Mouse (Mus musculus) stomach, embryonic 16.5 days (tissue): Measurements from ENCODE around the gene Mprip. TPM values are rescaled to one million over a fixed set of nuclear protein-coding genes. Genes with fewer than 3 reads are reported as not detected.
A peak's percentile ranks its signal among the peaks of the same experiment; 100 is the strongest.

Source experiments
- ATAC-seq: fragments of 200-750 bp; cut with Nextera tagmentation; 2 replicates; pipeline ENCODE4 v1.8.0; 2017; ENCODE audit warnings: moderate number of reproducible peaks, moderate TSS enrichment; ENCODE audit not compliant: insufficient read depth, low FRiP score
- H3K27ac ChIP-seq: fragments of 300-500 bp; sonication (generic); 2 replicates; pipeline ENCODE4 v1.5.1; 2014; ENCODE audit warnings: low read length
- H3K27me3 ChIP-seq: fragments of 300-500 bp; sonication (generic); 2 replicates; pipeline ENCODE4 v1.6.1; 2014; ENCODE audit warnings: low read length, control low read depth, mixed read lengths; ENCODE audit not compliant: control insufficient read depth, insufficient read depth
- H3K36me3 ChIP-seq: fragments of 300-500 bp; sonication (generic); 2 replicates; pipeline ENCODE4 v1.6.1; 2014; ENCODE audit warnings: low read length; ENCODE audit not compliant: control insufficient read depth, insufficient read depth
- H3K4me1 ChIP-seq: fragments of 300-500 bp; sonication (generic); 2 replicates; pipeline ENCODE4 v1.6.1; 2014; ENCODE audit warnings: low read length, control low read depth, mixed read lengths; ENCODE audit not compliant: control insufficient read depth, insufficient read depth
- H3K4me2 ChIP-seq: fragments of 300-500 bp; sonication (generic); 2 replicates; pipeline ENCODE4 v1.6.1; 2014; ENCODE audit warnings: low read depth, low read length, mixed read lengths
- H3K4me3 ChIP-seq: fragments of 300-500 bp; sonication (generic); replicated peaks from 2 replicates; pipeline ENCODE4 v1.5.1; 2014; ENCODE audit warnings: mild to moderate bottlenecking, low read length
- H3K9ac ChIP-seq: fragments of 300-500 bp; sonication (generic); 2 replicates; pipeline ENCODE4 v1.6.1; 2014; ENCODE audit warnings: low read length
- H3K9me3 ChIP-seq: fragments of 300-500 bp; sonication (generic); replicated peaks from 2 replicates; pipeline ENCODE4 v1.6.1; 2016; ENCODE audit warnings: low read length, control low read depth; ENCODE audit not compliant: control insufficient read depth
- WGBS: fragments of 180-500 bp; shearing (Covaris S2); extraction: QIAGEN DNeasy Blood & Tissue Kit; methylation state at CpG from one replicate; pipeline ENCODE4 v1.1.7; 2014; 5-methylcytosine and 5-hydroxymethylcytosine counted together
- polyA plus RNA-seq: library from polyadenylated mRNA; unstranded; fragments of >200 nt; fragmentation: Nextera tagmentation; extraction: Ambion mirVana; gene quantifications from 2 replicates; pipeline ENCODE4 v1.2.1, GENCODE M21; 2015

Mprip gene
- polyA plus RNA-seq, 1 experiment from 2014 or later = 46.7 TPM

- Histone ChIP-seq H3K4me1 (no peaks in the 10 kb centered on the region), H3K4me2 (no peak overlapping the region), H3K27me3 (no peaks in the 10 kb centered on the region), H3K36me3 (no peaks in the 10 kb centered on the region), H3K4me3 (no peak overlapping the region), H3K9me3 (no peaks in the 10 kb centered on the region), H3K27ac (no peak overlapping the region), H3K9ac (no peak overlapping the region)
- 92% methylated on average over 6 of the region's 6 CpGs for WGBS
- ATAC-seq = no peak
These were observed 23.9 kb downstream of the Mprip start for GRCm38 (mm10) chr11:59684956-59685355.

GRCm38 (mm10) chr11:59694533-59694932 lies 33.4 kb downstream of the Mprip start:
- Histone ChIP-seq H3K4me3 (no peak overlapping the region), H3K9me3 (no peaks in the 10 kb centered on the region), H3K4me1 (peaks cover 26% of the 10 kb centered on the region), H3K27me3 (no peaks in the 10 kb centered on the region), H3K36me3 (peaks cover 6% of the 10 kb centered on the region; the same call in 1 of the 2 replicates), H3K4me2 (no peak overlapping the region), H3K9ac (no peak overlapping the region), H3K27ac (no peak overlapping the region; the same call in 1 of the 2 replicates)
- WGBS = 50% methylated on average over 1 of the region's 1 CpGs
- ATAC-seq = no peak

GRCm38 (mm10) chr11:59695550-59695949 lies 34.4 kb downstream of the Mprip start:
- Histone ChIP-seq H3K9me3 (no peaks in the 10 kb centered on the region), H3K4me1 (peaks cover 26% of the 10 kb centered on the region), H3K27me3 (no peaks in the 10 kb centered on the region), H3K27ac (no peak overlapping the region), H3K4me3 (no peak overlapping the region), H3K9ac (no peak overlapping the region), H3K4me2 (no peak overlapping the region), H3K36me3 (peaks cover 7% of the 10 kb centered on the region; the same call in 1 of the 2 replicates)
- no peak for ATAC-seq

- Histone ChIP-seq H3K27ac (no peak overlapping the region), H3K36me3 (peaks cover 11% of the 10 kb centered on the region; the same call in 1 of the 2 replicates), H3K9me3 (no peaks in the 10 kb centered on the region), H3K4me2 (no peak overlapping the region), H3K4me1 (peaks cover 26% of the 10 kb centered on the region), H3K27me3 (no peaks in the 10 kb centered on the region), H3K4me3 (no peak overlapping the region), H3K9ac (no peak overlapping the region)
- WGBS = 82% methylated on average over 1 of the region's 1 CpGs
- no peak for ATAC-seq
These were observed 36.5 kb downstream of the Mprip start for GRCm38 (mm10) chr11:59697572-59697971.

- peaks cover 7% of the 10 kb centered on the region for H3K4me1 ChIP-seq
- H3K9ac ChIP-seq = no peak overlapping the region
- H3K27ac ChIP-seq = no peak overlapping the region
- H3K9me3 ChIP-seq = no peaks in the 10 kb centered on the region
- no peaks in the 10 kb centered on the region for H3K27me3 ChIP-seq
- 97% methylated on average over 1 of the region's 1 CpGs for WGBS
- peaks cover 11% of the 10 kb centered on the region; the same call in 1 of the 2 replicates for H3K36me3 ChIP-seq
- no peak overlapping the region for H3K4me3 ChIP-seq
- H3K4me2 ChIP-seq = no peak overlapping the region
- no peak for ATAC-seq
These were observed 39.7 kb downstream of the Mprip start for GRCm38 (mm10) chr11:59700787-59701186.

- Histone ChIP-seq H3K27me3 (no peaks in the 10 kb centered on the region), H3K27ac (no peak overlapping the region), H3K9ac (no peak overlapping the region), H3K4me2 (no peak overlapping the region), H3K36me3 (0 out of 2 replicates have a peak, but pooled peaks cover 5% of the 10 kb centered on the region), H3K4me3 (no peak overlapping the region), H3K4me1 (peaks cover 33% of the 10 kb centered on the region), H3K9me3 (no peaks in the 10 kb centered on the region)
- ATAC-seq = no peak
- 79% methylated on average over 2 of the region's 2 CpGs for WGBS
These were observed 44.0 kb downstream of the Mprip start for GRCm38 (mm10) chr11:59705113-59705512.

GRCm38 (mm10) chr11:59707481-59707880 lies 46.4 kb downstream of the Mprip start:
- H3K27me3 ChIP-seq = no peaks in the 10 kb centered on the region
- ATAC-seq = peak; percentile 46; the same call in 1 of the 2 replicates
- H3K9ac ChIP-seq = 0 out of 2 replicates have a peak overlapping the region, but pooled peaks have one; percentile 22
- H3K4me2 ChIP-seq = peak overlapping the region; percentile 17; the same call in 1 of the 2 replicates
- no peaks in the 10 kb centered on the region for H3K36me3 ChIP-seq
- no peak overlapping the region for H3K4me3 ChIP-seq
- WGBS = 41% methylated on average over 2 of the region's 2 CpGs
- peak overlapping the region; percentile 97 for H3K27ac ChIP-seq
- no peaks in the 10 kb centered on the region for H3K9me3 ChIP-seq
- peaks cover 38% of the 10 kb centered on the region for H3K4me1 ChIP-seq

GRCm38 (mm10) chr11:59707931-59708611 lies 47.0 kb downstream of the Mprip start:
- Histone ChIP-seq H3K9ac (peak overlapping the region; percentile 62; the same call in 1 of the 2 replicates), H3K9me3 (no peaks in the 10 kb centered on the region), H3K4me3 (no peak overlapping the region), H3K4me2 (peak overlapping the region; percentile 17; the same call in 1 of the 2 replicates), H3K27ac (peak overlapping the region; percentile 97), H3K36me3 (no peaks in the 10 kb centered on the region), H3K27me3 (no peaks in the 10 kb centered on the region), H3K4me1 (peaks cover 38% of the 10 kb centered on the region)
- peak; percentile 87 for ATAC-seq
- WGBS = 30% methylated on average over 11 of the region's 11 CpGs

GRCm38 (mm10) chr11:59715424-59715840 lies 54.3 kb downstream of the Mprip start:
- H3K4me1 ChIP-seq = peaks cover 25% of the 10 kb centered on the region

More at GRCm38 (mm10) chr11:59715424-59715840, 54.3 kb downstream of the Mprip start:
- peak; percentile 15; the same call in 1 of the 2 replicates for ATAC-seq
- Histone ChIP-seq H3K4me3 (no peak overlapping the region), H3K36me3 (no peaks in the 10 kb centered on the region), H3K9ac (no peak overlapping the region), H3K27ac (peak overlapping the region; percentile 52), H3K9me3 (no peaks in the 10 kb centered on the region), H3K27me3 (no peaks in the 10 kb centered on the region), H3K4me2 (no peak overlapping the region)
- 39% methylated on average over 3 of the region's 3 CpGs for WGBS
